Mouse (Mus musculus): ENCODE measurements around the gene Rexo5.

Gene Rexo5

DNA sequence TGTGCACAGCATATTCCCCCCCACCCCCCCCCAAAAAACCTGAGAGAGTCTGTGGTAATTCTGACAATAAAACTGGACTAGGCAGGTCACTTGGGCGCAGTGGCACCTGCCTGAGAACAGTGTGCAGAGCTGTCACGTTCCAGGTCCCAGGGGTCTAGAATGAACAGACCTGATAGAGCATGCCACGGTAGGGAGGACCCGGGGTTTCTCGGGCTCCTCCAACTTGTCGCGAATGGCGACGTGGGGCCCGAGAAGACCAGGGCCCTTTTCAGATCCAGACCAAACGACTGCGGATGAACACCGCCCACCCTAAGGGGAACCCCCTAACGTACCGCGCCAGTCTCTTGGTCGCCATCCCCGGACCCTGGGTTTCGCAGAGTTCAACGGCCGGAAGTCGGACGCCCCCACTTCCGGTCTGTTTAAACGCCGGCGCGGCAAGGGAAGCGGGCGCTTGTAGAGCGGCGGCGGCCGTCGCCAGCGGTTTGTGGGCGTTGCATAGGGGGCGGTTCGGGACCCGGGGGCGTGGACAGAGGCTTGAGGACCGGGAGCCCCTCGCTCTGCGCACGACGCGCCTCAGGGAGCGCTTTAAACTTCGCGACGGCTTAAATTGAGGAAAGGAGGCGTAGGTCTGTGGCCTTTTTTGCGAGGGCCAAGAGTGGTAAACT is at the start of gene Rexo5, which contains the start of gene Eri2:
Gene Rexo5 (plus strand): TSS at position 421 of the 665 bp plus-strand sequence.
Gene Eri2 (minus strand): TSS at position 473 of the 665 bp plus-strand sequence.
- DNase-seq (ENCODE audit: low spot score): peak; percentile 97

DNA sequence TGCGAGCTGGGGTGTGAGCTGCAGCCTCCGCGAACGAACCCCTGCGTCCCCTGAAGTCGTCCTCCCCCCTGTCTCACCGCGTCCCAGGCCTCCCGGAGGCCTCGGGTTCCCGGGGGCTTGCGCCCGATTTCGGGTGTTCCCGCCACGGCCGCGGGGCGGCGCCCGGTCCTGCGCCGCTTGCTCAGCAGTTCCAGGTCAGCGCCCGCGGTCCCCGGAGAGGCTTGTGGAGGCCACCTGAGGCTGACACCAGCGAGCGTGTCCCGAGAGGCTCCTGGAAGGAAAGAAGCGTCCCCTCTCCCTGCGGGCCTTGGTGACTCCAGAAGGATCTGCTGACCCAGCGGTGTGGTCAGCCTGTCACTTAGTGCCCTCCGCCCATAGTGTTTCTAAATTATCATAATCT is 49.5 kb upstream of the Rexo5 start:
- peak; percentile 55 for DNase-seq (ENCODE audit: low spot score)

DNA sequence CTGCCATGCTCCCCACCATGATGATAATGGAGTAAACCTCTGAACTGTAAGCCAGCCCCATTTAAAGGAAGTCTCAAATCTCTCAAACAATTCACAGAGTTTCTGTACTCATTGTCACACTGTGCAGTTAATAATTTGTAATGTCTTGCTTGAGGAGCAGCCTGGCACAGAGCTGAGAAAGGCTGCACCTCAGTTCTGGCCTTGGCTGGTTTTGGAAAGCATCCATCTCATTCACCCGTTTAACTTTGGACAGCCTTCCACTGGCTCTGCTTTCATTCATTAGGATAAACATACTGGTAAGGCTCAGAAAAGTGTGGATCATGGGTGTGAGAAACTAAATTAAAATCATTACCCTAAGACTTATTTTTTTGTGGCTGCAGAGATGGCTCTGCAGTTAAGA is 47.9 kb upstream of the Rexo5 start:
- no peak for DNase-seq (ENCODE audit: low spot score)

DNA sequence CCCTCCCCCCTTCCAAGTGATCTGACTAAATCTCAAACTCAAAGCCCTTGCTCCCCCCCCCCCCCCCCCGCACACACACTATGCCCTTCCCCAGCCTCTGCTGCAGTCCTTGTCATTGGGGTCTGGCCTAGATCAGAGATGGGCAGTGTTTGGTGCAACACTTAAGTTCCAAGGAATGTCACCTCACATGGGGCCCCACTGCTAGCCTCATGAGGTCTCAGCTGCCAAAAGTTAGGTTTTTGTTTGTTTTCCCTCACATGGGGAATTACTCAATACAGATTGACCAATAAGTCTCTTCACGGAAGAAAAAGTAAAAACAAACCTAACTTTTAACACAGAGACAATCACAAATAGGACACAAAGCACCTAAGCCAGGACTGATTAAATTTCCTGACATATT is 45.0 kb upstream of the Rexo5 start:
- DNase-seq (ENCODE audit: low spot score): no peak

DNA sequence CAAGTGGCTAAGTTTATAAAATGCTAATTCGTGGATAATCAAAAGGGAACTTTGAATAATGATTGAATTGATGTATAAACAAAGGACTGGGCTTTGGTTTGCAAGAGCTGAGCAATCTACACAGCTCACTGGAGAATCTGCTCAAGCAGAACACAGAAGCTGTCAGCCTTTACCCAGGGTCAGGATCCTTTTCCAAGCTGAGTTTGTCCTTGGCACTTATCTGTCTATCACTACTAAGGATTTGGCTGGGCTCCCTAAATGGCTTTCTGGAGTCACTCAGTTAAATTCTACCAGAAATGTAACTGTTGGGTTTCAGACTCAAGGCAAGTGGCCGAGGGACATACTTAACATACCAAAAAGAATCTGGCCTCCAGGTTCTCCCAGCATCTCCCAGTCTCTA is 43.9 kb upstream of the Rexo5 start:
- DNase-seq (ENCODE audit: low spot score): no peak

DNA sequence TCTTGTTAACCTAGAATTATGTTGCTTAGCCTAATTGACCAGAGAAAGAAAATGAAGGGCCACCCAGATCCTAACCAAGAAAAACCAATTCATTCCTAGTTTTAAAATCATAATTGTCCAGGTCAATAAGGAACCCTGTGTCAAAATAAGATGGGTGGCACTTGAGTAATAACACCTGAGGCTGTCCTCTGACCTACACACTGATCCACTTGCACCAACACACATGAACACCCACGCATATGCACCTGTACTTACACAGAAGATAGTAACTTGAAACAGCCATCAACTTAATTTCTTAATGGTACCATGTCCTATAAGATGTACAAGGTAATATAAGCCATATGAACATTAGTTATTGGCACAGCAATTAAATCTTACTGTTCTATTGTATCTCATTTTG is 40.1 kb upstream of the Rexo5 start:
- DNase-seq (ENCODE audit: low spot score): no peak

DNA sequence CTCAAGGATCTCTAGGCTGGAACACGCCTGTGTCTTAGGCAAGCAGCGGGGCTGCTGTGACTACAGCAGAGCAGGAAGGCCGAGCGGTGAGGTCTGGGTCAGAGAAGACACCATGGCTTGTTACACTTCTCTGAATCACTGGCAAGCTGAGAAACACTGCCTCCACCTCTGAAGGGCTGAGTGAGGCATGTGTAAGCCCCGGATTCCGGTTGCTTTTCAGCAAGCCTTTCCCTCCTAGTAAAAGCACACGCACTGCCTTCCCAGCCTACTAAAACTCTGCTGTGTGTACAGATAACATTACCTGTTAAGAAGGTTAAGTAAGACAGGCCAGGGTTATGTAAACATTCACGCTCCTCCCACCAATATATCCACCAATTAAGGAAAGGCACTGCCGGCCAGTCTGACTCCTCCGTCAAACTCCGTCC is 33.3 kb upstream of the Rexo5 start, which contains the start of gene Acsm3:
Gene Acsm3 (plus strand): TSS at position 397 of the 425 bp plus-strand sequence.
- DNase-seq (ENCODE audit: low spot score): no peak

DNA sequence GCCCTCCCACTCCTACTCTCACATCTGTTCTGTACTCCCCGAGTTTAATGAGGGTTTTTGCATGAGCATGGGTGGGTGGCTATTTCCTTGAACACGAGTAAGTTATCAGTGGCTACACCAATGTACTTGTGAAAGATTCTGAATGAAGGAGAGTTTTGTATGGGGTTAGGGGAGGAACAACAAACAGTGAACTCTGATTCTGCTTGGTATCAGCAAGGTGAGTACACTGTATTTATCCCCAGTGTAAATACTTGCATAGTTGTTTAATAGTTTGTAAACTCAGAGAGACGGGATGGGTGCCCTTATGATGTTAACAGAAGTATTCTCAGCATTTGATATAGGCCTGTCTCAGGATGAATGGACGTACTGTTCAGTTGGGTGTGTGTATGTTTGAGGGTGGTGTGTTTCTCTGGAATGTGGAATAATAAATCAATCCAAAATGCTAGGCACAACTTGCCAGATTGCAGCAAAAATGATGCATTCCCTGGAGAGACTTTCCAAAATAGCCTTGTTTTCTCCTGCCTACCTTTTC is 31.6 kb upstream of the Rexo5 start:
- DNase-seq (ENCODE audit: low spot score): no peak

DNA sequence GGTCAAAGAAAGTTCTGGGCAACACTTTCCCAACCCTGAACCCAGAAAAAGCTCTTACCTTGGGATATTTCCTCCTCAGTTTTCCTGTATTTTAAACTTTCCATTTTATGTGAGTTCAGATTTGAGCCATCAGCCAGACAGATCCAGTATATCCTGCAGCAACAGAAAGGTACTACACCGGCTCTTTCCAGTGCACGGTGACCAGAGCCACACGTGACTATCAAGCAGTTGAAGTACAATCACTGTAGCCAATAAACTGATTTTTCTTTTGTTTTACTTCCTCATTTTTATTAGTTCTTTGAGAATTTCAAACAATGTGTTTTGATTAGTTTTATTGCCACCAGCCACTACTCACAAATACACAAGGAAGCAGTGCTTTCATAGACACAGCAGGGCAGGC is 29.4 kb upstream of the Rexo5 start:
- DNase-seq (ENCODE audit: low spot score): no peak

DNA sequence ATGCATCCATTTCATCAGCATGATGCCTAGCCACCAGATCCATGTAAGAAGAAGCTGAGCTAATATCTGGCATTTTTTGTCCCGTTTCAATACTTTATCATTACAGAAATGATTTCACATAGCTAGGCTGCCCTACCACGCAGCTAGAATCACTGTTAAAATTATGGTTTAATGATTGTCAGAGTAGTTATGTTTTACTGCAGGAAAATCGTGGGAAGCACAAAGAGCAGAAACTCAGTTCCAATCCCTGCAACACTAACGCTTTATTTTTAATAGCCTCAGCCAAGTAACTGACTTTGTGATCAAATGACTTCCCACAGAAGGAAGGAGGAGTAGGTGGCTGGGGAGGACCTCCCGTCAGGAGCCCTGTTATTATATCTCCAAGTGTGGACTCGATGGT is 26.8 kb upstream of the Rexo5 start:
- no peak for DNase-seq (ENCODE audit: low spot score)

DNA sequence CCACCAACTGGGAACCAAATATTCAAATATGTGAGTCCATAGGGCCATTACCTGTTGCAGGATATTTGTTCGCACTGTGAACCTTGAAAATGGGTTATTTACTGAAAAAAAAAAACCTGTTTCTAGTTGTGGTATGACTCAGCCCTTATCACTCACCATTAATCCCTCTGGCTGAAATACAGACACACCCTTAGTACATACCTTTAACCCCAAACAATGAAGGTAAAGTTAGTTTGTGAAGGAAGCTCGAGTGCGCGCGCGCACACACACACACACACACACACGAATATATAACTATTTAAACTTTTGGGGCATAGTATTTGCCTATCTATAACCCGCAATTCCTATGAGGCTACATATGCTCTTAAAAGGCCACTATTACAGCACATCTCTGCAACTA is 23.9 kb upstream of the Rexo5 start:
- DNase-seq (ENCODE audit: low spot score): no peak

DNA sequence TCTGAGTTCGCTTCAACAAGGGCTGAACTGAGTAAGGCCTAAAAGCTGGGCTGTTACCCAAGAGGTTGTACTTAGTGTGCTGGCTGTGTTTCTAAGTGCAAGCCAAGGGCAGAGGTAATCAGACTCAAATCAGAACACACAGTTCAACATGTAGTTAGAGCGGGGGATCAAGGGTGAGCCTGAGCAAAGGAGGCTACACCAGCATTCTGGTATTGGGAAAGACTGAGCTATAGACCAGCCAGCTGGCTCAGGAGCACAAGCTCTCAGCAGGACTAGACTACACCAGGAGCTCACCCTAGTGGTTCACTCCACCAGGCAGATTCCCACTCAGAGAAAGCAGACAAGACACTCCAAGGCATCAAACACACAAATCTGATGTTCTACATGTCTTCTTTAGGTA is 10.4 kb upstream of the Rexo5 start:
- no peak for DNase-seq (ENCODE audit: low spot score)

DNA sequence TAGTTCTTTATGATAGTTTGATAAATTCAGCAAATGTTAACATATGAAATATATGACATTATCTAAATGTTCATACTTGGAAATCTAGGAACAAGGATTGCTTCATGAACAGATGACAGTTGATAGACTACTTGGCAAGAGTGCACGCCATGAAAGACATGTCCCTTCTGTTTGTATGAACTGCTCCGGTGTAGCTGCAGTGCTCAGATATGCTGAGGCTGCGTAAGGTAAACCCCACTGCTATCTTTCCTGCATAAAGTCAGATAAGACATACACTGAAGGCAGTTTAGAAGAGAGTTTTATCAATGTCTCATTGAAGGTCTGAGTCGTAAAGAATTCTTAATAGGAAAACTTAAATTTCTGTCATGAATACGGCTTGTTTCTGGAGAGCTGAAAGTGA is 8.9 kb upstream of the Rexo5 start:
- DNase-seq (ENCODE audit: low spot score): no peak

DNA sequence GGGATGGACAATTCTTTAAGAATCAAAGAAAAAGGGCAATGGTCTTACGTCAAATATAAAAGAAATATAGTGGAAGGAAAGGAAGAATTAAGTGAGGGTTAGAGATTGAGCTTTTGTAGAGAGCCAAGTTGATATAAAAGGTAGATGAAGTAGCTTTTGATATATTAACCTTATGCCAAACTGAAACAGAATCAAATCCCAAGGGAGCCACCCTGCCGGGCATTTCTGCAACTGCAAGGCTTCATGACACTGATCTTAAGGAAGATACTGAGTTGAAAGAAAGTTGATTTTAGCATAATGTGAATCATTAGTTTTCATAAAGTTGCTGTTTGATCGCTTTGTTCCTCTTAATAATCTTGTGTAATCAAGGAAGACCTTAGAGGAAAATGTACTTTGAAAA is 4.8 kb upstream of the Rexo5 start:
- no peak for DNase-seq (ENCODE audit: low spot score)

DNA sequence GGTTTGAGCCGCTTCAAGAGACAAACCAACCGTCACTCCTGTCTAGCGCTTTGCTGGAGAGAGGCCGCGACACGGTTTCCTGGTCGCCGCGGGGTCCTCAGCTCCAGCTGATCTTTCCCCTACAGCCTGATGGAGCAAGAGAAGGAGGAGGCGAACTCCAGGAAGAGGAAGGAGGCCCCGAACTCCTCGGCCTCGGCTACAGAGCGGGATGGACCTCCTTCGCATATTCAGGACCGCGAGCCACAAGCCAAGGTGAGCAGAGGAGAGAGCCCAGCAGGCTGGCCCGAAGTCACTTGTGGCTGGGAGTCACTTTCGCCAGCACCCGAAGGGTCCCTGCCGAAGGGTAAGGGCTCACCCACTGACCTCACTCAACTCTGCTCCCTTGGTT is 439 bp downstream of the Rexo5 start:
- DNase-seq (ENCODE audit: low spot score): no peak

DNA sequence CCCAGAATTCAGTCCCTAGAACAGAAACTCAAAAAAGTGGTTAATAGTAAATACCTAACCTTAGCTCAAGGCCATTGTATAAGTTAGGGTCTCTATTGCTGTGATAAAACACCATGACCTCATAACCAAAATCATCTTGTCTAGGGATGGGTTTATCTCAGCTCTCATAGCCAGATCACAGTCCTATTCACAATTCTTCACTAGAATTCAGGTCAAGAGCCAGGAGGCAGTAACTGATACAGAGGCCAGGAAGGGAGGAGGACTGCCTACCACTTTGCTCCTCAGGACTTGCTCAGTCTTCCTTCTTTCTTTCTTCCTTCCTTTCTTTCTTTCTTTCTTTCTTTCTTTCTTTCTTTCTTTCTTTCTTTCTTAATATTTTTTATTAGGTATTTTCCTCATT is 1.5 kb downstream of the Rexo5 start:
- DNase-seq (ENCODE audit: low spot score): peak; percentile 10

DNA sequence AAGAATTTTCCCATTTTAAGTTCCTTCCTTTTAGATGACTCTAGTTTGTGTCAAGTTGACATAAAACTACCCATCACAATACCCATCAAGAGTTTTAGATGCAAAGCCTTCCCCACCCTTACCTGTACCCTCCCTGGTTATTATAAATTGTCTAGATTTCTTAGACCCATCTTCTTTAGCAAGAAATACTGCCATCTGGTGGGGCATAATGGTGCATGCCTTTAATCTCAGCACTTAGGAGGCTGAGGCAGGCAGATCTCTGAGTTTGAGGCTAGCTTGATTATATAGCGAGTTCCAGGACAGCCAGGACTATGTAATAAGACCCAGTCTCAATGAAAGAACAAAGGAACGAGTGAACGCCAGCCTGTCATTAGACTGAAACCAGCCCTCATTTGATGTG is 6.7 kb downstream of the Rexo5 start:
- no peak for DNase-seq (ENCODE audit: low spot score)

DNA sequence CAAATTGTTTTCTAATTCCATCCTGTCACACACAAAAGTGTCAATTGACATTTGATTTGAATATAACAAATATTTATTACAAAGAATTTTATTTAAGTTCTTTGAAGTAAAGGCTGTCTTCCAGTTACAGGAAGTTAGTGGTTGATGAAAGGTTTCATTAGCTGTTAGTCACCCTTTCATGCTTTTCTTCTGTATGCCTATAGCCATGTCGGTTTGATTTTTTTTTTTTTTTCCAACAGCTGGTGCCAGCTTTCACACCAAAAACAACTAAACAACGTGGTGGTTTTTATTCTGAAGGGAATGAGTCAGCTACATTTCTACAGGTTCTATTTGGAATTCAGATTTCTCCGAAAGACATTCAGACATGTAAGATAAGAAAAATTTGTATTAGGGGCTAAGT is 7.2 kb downstream of the Rexo5 start:
- DNase-seq (ENCODE audit: low spot score): no peak

DNA sequence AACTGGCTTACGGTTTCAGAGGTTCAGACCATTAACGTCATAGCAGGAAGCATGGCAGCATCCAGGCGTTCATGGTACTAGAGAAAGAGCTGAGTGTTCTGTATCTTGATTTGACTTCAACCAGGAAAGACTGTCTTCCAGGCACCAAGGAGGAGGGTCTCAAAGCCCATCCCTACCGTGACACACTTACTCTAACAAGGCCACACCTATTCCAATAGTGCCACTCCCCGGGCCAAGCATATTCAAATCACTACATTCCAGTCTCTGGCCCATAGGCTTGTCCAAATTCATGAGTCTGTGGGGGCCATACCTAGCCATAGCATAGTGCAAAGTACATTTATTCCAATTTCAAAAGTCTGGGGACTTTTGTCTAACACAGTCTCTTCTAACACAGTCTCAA is 13.6 kb downstream of the Rexo5 start:
- no peak for DNase-seq (ENCODE audit: low spot score)

DNA sequence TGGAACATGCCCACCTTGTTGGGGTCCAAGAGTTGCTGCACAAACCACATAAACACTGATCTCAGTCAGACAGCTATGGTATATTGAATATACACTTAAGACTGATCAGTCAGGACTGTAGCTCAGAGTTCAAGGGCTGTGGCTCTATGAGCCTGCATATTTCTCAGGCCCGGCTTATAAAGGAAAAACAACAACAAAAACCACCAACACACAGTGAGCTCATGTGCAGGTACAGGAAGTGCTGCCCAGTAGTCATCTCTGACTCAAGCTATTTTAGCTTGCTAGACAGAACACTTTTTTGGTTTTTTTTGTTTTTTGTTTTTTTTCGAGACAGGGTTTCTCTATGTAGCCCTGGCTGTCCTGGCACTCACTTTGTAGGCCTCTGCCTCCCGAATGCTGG is 14.9 kb downstream of the Rexo5 start:
- no peak for DNase-seq (ENCODE audit: low spot score)

DNA sequence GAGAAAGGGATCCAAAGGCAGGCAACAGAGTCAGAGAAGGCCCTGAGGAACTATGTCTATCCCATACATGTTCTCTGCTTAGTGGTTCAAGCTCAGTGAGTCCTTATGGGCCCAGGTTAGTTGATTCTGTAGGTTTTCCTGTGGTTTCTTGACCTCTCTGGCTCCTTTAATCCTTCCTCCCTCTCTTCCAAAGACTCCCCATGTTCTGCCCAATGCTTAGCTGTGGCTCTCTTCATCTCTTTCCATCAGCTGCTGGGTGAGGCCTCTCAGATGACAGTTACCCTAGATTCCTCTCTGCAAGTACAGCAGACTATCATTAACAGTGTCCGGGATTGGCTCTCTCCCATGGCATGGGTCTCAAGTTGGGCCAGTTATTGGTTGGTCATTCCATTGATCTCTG is 41.6 kb downstream of the Rexo5 start:
- DNase-seq (ENCODE audit: low spot score): no peak

DNA sequence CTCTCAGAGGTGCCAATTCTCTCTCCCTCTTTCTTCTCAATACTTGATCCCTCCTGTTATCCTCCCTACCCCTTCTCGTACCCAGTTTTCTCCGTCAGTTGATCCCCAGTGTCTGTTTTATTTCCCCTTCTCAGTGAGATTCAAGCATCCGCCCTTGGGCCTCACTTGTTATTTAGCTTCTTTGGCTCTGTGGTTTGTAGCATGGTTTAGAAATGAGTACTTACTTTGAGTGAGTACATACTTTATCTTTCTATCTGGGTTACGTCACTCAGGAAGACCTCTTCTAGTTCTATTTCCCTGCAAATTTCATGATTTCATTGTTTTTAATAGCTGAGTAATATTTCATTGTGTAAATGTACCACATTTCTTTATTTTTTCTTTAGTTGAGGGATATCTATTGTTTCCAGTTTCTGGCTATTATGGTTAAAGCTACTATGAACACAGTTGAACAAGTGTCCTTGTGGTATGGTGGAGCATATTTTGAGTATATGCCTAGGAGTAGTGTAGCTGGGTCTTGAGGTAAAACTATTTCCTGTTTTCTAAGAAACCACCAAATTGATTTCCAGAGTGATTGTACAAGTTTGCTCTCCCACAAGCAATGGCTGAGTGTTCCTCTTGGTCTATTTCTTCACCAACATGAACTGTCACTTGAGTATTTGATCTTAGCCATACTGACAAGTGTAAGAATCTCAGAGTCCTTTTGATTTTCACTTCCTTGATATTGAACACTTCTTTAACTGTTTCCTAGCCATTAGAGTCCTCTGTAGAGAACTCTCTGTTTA is 42.4 kb downstream of the Rexo5 start:
- no peak for DNase-seq (ENCODE audit: low spot score)

DNA sequence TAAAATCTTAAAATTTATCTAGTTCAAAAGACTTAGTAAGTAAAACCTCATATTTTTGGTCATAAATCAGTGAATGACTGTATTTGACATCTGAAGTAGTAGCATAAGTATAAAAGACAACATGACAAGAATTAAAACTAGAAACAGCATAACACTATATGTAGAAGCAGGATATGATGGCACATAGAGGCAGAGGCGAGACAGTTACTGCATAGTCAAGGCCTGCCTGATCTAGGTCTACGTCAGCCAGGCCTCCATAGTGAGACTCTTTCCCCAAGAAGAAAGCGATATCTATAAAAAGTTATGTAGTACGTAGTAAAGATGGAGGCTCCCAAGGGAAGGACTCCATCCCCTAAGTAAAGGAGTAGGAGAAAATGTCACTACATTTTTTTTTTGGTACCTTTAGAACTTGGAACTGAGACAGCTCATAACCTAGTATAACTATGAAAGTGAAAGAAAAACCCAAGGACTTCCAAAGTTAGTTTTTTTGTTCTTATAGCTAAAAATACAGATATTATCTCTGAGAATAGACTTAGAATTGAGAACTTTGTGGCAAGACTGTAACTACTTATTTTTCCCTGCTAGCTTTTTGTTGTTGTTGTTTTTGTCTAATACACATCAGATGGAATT is 48.1 kb downstream of the Rexo5 start:
- DNase-seq (ENCODE audit: low spot score): no peak
